Mouse (Mus musculus) erythroid progenitor cell, adult 5-6 weeks (primary cell): ENCODE measurements around the gene Adamts17. TPM values are rescaled to one million over a fixed set of nuclear protein-coding genes. Genes with fewer than 3 reads are reported as not detected.
A peak's percentile ranks its signal among the peaks of the same experiment; 100 is the strongest.

Source experiments
- ATAC-seq: replicated peaks from 2 replicates; pipeline ENCODE4 v1.8.0; 2016; ENCODE audit warnings: moderate number of reproducible peaks, mild to moderate bottlenecking, moderate TSS enrichment, inconsistent platforms; ENCODE audit not compliant: poor library complexity, low FRiP score, severe bottlenecking
- total RNA-seq, 2 experiments: library from RNA; stranded (forward) in 1 of 2; stranded (reverse) in 1 of 2; fragments of 150-400 nt in 1 of 2; fragments of 186-747, 209-891 nt in 1 of 2; gene quantifications; 2 replicates each; pipeline versions ENCODE4 v1.2.3 to v1.2.4; 2015 to 2017; ENCODE audit warnings: low replicate concordance in 2 of 2

Gene Adamts17
- total RNA-seq (2015; ENCODE audit: low replicate concordance) (not detected in 2 replicates), total RNA-seq (2017; ENCODE audit: low replicate concordance) (not detected in 2 replicates)

DNA sequence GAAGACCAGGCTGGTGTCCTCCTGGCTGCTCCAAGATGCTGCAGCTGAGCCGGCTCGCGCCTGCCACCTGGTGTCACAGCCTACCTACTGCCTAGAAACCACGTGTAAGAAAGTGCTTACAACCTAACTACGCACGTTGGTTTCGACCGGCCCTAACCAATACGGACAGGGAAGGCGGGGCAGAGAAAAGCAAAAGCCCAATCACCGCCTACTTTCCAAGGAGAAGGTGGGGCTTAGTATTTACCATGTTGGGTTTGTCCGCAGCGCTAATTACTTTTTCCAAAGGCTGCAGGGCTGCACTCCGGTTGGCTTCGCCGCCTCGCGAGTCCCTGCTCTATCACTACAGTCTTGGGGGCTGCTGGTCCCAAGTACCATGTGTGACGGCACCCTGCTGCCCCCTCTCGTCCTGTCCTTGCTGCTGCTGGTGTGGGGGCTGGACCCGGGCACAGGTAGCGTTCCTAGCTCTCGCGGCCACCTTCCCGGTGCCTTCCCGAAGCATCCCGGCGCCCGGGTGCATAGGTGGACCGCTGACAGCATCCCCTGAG lies at the start of gene Adamts17:
TSS of gene Adamts17 (plus strand) at position 273 of the 545 bp plus-strand sequence.
- ATAC-seq: no peak

DNA sequence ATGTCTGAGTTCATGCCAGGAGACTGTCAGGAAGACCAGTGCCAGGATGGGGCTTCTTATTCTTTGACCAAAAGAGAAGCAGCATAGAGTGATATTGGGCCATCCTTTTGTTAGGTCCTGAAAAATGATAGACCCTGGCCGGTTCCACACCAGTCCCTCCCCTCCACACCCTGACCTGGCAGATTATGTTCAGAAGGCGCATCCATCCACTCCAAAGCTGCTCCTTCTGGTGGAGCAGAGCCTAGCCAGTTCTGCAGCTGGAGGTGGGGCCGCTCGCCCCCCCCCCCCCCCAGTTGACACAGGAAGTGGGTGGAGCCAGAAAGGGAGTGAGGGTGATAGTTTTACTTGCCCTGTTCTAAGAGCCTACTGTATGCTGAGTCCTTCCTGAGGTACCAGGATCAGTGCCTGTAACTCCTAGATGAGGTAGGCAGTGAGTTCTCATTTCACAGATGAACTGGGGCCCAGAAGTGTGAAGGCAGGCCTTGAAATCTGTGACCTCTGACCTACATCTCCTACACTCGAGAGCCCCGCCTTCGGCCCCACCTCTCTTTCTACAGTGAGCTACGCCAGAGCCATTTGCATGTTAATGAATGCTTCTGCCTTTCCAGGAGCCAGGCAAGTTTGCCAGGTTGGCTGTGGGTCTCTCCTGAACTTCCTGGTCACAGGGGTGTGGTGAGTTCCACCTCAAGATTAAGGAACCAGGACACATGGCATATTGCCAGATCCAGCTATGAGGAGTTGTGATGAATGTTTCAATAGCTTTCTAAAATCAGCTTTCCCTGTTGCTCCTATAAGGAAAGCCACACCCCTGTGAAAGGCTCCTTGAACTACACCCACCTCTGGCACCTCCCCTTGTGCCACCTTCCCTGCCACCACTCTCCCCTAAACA lies 49.4 kb upstream of the Adamts17 start:
- no peak for ATAC-seq

DNA sequence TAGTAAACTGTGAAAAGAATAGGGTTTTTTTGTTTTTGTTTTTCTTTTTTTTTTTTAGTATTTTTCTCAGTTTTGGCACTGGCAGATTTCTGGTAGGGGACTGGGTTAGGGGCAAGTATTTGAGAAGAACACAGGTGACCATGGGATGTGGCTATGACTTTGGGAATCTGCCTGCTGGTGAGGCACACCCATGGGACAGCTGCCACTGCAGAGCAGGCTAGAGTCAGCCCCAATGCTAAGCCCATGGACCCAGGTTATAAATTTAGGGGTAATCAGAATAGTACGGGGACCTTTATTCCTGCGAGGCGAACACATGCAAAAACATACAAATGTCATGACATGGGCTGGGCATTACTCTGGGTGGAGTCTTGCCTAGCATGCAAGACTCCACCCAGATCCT lies 48.5 kb upstream of the Adamts17 start:
- ATAC-seq: no peak

DNA sequence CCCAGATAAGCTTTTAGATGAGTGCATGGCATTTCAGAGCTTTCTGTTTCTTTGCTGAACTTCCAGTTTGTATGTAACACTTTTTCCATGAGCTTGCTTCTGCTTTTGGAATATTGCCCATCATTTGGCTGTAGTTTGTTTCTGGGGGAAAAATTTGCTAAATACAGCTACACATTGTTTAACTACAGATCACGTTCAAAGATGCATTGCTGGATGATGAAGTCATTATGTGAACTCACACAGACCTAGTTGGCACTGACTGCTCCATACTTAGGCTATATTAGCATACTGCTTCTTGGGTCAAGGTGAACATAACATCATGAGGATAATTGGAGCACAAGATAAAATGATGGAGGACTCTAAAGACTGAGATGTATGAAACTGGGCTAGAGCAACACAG lies 42.6 kb upstream of the Adamts17 start:
- no peak for ATAC-seq

DNA sequence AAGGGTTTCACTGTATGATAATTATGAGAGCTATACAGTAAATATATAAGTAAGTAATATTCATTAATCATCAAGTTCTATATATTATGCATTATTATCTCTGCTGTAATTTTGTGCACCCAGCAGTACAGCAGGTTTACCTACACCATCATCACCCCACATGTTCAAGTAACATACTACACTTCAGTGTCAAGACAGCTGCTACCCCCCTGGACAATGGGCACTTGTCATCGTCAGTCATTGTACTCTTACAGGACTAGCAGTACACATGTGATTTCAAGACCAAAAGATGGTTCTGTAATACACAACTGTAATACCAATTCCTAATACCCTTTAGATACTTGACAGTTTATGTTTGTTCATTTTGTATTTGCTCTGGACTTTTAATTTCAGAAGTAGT lies 42.2 kb upstream of the Adamts17 start:
- no peak for ATAC-seq

DNA sequence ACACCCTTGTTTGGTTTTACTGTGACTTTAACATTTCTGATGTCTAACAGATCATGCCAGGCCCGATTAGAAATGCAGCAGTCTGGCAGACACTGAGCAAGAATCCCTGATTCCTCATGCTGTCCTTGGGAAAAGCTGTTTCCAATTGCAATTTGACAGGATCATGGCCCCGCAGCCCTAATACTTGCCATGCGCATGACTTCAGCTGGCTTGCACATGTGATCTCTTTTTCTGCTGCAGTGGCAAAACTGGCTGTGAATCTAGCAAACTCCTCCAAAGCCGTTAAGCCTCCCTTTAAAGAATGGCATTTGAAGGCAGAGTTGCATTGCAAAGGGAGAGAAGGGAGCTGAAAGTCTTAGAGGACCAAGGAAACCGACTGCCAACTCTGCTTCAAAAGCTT lies 40.7 kb upstream of the Adamts17 start:
- ATAC-seq: no peak

DNA sequence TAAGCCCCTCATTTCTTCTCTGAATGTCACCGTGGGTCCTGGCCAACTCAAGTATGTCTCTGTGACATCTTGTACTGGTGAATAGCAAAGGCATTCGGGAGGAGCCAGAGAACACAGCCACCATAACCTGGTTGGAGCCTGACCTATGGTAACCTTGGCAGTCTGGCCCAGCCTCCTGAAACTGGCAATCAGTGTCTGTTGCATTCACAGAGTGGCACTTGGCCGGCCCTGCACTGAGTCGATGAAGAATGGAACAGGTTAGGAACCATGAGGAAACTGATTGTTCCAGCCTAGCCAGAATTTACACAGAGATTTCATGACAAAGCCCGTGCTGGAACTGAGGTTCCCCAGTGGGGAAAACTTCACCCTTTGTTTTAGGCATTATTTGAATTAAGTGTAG lies 38.8 kb upstream of the Adamts17 start:
- ATAC-seq: no peak

DNA sequence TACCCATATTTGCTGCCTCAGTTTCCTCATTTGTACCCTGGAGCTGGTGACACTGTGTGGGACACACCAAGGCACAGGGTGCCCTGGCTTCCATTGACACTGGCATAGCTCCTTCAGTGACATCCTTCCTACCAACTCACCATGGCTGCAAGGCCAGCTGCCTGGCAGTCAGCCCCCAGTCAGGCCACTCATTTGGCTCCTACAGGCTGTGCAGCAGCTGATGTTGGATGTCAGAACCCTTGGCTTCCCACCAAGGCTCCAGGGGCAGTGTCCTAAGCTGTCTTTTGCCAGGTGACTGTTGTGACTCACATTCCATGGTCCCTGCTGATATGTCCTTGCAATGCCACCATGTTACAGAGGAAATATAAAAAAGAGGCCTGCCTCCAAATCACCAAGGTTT lies 37.8 kb upstream of the Adamts17 start:
- ATAC-seq: no peak

DNA sequence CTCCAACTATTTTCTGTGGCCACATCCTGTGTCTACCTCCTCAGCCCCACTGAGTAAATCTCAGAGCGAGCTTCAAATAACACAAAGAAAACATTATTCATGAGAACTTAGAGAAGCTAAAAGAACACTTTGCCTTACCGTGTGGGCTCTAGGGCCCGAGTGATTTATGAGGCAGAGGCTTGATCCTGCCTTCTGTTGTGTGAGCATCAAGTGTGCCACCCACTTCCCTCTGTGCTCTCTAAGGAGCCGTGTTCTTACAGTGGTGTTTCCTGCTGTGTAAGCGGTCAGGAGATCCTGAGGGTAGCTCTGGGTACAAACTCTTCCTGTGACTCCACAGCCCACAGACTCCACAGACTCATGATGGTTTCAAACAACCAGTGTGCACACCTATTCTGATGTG lies 35.7 kb upstream of the Adamts17 start:
- ATAC-seq: no peak

DNA sequence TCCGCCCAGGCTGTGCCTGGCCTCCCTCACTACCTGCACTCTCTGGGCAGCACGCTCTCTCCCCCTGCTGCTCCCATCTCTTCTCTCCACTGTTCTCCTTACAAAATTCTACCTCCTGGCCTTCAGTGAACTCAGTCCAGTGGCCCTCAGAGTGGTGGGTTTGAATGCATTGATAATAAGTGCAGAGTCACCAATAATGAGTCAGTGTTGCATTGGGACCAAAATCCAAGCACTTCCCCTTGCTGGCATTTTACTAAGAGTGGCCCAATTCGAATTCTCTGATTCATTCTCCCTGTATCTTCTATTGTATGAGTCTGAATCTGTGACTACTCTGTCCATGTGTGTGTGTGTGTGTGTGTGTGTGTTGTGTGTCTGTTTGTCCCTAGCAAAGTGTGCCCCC lies 32.7 kb upstream of the Adamts17 start:
- ATAC-seq: no peak

DNA sequence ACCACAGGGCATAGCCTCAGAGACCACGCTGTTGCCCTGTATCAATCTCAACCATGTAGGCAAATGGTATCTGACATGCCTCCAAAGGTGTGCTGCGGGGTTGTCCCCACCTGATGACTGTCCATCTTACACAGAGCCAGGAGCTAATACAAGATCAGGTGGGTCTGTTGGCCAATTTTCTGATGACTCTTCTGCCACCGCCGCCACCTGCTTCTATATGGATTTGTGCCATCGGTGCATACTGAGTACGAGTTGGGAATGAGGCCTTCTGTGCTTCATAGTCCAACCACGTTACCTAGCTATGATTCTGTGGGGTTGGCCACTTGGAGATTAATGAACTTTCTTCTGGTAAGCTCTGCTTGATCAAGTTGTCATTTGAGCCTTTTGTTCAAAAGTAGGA lies 29.1 kb upstream of the Adamts17 start:
- no peak for ATAC-seq

DNA sequence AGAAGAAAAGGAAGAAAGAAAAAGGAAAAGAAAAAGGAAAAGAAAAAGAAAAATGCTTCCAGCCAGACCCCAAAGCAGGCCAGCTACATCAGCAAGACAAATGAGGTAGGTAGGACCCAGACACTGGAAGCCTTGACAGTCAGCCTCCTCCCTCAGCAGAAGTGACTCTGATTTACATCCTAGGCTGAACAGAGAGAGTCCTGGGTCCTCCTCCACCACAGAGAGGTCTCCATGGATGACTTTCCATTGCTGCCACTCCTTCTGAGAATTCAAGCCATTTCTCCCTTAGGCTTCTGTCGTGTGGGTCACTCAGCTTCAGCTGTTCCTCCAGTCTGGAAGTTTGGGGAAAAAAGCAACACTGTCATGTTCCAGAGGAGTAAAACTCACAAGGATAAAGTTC lies 28.2 kb upstream of the Adamts17 start:
- no peak for ATAC-seq

DNA sequence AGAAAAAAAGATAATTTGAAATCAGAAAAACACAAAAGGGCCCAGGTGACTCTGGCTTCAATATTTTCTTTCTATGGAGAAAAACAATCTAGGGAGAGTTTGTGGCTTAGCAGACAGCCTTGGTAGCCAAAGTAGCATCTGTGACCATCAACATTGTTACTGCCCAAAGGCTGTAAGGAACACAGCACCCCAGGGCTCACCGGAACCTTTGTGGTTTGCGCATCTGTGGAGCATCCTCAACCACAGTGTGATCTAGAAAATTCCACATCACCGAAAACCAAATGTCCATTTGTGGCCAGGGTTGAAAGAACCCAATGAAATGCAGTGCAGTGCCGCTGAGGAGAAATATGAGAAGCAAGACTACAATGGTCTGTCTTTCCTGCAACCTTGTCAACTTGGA lies 27.2 kb upstream of the Adamts17 start:
- no peak for ATAC-seq

DNA sequence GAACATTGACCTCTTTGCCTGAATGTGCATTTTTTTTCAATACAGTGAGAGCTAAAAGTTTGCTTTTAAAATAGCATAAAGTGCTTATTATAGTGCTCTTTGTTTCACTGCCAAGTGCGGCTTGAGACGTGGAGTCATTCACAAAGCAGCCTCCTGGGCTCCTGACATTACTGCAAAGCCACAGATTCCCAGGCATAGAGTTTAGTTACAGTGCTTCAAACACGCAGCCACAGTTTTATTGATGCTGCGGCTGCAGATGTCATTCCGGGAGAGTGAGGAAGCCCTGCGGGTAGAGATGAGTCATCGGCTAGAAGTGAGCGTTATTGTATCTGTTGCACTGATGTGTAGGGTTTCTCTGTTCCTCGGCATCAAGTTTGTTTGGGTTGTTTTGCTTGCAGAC lies 26.8 kb upstream of the Adamts17 start:
- no peak for ATAC-seq

DNA sequence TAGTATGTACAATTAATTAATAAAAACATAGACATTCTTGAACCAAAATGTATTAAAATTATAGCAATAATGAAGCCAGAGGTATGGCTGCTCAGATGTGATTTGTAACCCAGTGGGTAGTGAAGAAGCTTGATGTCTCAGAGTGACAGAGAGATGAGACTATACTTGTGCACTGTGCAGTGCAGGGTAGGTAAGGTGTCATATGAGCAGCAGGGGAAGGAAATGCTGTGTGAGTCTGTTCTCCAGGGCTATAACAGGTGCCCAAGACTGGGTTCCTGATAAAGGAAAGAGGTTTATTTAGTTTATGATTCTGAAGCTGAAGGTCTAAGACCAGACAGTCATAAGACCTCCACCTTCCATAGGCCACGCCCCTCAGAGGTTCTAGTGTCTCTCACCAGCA lies 26.4 kb upstream of the Adamts17 start:
- no peak for ATAC-seq

DNA sequence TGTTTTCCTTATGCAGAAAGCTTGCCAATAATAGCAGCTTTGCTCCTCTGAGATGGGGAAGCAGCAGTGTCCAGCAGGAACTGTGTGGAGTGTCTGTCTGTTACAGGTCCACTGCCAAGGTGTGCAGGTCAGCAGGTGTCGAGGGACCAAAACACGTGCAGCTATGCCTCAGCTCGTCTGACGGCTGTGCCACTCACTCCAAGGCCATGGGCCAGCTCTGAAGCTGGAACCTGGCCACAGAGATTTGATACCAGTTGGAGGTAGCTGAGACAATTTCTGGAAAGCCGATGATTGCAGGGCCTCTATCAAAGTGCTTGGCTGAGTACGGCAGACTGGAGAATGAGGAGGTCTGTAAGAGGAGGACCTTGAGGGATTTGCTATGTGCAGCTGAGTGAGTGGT lies 24.0 kb upstream of the Adamts17 start:
- ATAC-seq: peak; percentile 46; the same call in 1 of the 2 replicates

DNA sequence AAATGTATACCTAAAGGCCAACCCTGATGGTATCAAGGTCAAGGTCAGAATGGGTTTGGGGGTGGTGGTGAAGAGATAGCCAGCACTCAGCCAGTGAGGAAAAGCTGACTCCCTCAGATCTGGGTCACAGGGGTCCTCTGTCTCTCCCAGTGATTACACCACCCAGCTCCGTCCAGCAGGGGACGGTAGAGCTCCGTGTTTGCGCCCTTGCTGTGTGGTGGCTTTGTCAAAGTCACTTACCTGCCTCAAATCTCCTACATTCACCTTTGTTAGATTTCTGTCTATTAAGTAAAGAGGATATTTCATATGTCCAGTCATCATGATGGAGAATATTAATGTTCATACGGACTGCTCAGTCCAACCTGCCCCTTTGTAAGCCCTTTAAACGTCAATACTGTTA lies 19.5 kb upstream of the Adamts17 start:
- no peak for ATAC-seq

DNA sequence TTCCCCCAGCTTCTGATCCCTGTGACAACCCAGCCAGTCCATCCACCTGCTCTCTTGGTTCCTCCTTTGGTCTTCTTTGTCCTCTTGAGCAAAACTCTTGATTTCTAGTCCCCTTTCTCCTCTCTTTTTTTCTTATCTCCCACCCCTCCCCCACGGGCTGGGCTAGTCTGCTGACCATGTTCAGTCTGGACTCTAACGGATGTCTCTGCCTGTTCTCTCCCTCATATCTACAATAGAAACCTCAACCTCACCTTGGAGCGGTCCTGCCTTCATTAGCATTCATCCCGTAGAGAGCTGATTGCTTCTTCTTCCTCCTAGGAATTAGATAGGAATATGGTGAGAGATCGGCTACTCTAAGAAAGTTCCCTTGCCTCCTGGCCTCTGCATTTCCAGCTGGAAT lies 8.7 kb upstream of the Adamts17 start:
- no peak for ATAC-seq

DNA sequence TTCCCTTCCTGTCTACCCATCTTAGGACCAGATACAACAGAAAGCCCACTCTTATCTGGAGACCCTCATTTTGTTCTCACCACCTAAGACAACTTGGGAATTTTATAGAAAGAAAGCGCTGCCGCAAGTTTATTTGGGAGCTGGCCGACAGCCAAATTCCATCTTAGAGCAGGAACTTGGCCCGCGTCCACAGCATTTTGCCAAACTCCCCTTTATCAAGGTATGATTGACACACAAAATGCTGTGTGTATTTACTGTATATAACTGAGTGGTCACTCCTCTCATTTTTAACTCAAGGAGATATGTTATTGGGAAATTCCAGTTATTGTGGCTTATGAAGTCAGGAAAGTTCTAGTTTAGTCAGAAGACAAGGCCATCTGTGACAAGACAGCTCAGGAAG lies 8.2 kb upstream of the Adamts17 start:
- no peak for ATAC-seq

DNA sequence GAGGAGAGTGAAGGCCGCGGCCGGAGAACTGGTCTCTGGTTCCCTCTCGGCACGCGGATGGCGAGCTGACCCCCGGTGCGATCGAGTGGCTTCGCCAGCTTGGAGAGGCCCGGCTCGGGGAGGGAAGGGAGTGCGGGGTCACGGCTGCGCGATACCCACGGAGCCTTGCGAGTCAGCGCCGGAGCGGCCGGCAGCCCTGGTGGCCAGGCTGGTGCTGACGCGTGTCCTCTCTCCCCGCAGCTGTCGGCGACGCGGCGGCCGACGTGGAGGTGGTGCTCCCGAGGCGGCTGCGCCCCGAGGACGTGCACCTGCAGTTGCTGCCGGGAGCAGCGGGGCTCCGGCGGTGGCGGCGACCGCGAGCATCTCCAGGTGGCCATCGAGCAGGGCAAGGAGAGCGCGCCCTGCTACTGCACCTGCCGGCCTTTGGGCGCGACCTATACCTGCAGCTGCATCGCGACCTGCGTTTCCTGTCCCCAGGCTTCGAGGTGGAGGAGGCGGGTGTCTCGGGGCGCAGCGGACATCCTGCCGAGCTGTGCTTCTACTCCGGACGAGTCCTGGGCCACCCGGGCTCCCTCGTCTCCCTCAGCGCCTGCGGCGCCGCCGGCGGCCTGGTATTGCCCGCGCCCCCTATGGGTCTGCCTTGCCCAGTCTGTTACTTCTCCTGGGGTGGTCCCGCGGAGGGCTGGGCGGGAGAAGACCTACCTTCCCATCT lies 629 bp downstream of the Adamts17 start:
- ATAC-seq: no peak

DNA sequence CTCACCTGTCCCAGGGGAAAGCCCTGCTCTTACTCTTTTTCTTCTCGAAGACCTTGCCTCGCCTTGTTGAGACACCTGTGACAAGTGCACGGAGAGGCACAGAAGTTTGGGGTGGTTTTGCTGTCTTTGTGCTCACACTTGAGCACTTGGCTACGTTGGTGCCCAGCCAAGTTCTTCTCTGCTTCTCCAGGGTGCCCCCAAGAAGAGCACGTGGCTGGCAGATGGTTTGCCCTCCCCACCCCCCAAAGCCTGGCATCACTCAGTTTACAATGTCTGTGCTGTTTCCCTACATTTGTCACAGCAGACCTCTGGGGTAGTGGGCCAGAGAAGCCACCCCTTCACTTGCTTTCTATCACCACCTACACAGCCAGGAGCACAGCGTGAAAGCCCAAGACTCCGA lies 1.6 kb downstream of the Adamts17 start:
- no peak for ATAC-seq
